8 mouse cellular contexts compared by ENCODE assay signal in the genomic region with DNA sequence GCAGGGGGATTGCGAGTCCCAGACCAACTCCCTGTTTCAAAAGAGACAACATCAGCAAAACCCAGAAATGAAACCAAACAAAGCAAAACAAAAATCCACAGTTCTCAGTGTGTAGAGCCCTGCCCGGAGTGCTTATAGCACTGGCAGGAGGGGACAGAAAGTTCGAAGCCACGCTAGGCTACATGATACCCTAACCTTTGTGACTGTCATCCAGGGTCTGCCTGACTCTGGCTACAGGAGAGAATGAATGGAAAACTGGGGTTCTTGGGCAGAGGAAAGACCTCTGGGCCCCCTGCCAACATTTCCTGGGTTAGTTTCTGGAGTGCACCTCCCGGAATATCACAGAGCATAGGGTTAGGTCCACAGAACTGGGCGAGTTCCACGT. TPM values are rescaled to one million over a fixed set of nuclear protein-coding genes. Genes with fewer than 3 reads are reported as not detected.
A peak's percentile ranks its signal among the peaks of the same experiment; 100 is the strongest.
DNase-seq lines count a peak whose midpoint lies in the region; ATAC-seq and TF ChIP-seq lines count a peak whose summit lies in the region.

No protein-coding gene starts in this region.

- DNase-seq in layer of hippocampus, adult 2 months (ENCODE audit: low spot score in 2 of 2) = no peak
- DNase-seq in layer of hippocampus, postnatal 36 days = no peak
- peak; percentile 76 for DNase-seq in cerebellum, adult 9-10 months
- DNase-seq in limb, embryonic 14.5 days (ENCODE audit: low spot score) = no peak
- no peak for DNase-seq in embryo, embryonic 9.5 days (ENCODE audit: extremely low spot score)
- DNase-seq in embryo, embryonic 11 days = no peak

- no peak for TF ChIP-seq CTCF in layer of hippocampus, adult 2 months (conservative IDR thresholded peaks at IDR 0.05)

- H3K4me3 ChIP-seq in layer of hippocampus, adult 2 months = peak overlapping the region; percentile 74
- peak overlapping the region; percentile 69 to 89 for H3K4me3 ChIP-seq in heart, embryonic 14.5 days (ENCODE audit: control insufficient read depth in 1 of 2, insufficient read depth in 1 of 2, low read depth in 1 of 2, low read length in 2 of 2)
- H3K4me3 ChIP-seq in limb, embryonic 14.5 days (replicated peaks; ENCODE audit: low read length) = peak overlapping the region; percentile 65
- peak overlapping the region; percentile 80 for H3K4me3 ChIP-seq in neural tube, embryonic 13.5 days

- peaks cover 11 to 14% of the 10 kb centered on the region in 2 experiments for H3K4me1 ChIP-seq in heart, embryonic 14.5 days (ENCODE audit: control insufficient read depth in 2 of 2, insufficient read depth in 2 of 2, low read length in 2 of 2)
- H3K4me1 ChIP-seq in limb, embryonic 14.5 days (ENCODE audit: control insufficient read depth, insufficient read depth, low read length) = peaks cover 13% of the 10 kb centered on the region
- H3K4me1 ChIP-seq in neural tube, embryonic 13.5 days (replicated peaks) = peaks cover 29% of the 10 kb centered on the region

- H3K9ac ChIP-seq in heart, embryonic 14.5 days (ENCODE audit: low read length) = peak overlapping the region; percentile 78
- H3K9ac ChIP-seq in limb, embryonic 14.5 days (ENCODE audit: low read depth, low read length, severe bottlenecking) = peak overlapping the region; percentile 67
- peak overlapping the region; percentile 91 for H3K9ac ChIP-seq in neural tube, embryonic 13.5 days

- ATAC-seq in heart, embryonic 14.5 days (ENCODE audit: insufficient number of reproducible peaks, insufficient read depth, low FRiP score, low read depth) = 0 out of 2 replicates have a peak, but pooled peaks have one; percentile 28
- ATAC-seq in limb, embryonic 14.5 days (ENCODE audit: low FRiP score, low read depth) = peak; percentile 23
- peak; percentile 37 for ATAC-seq in neural tube, embryonic 13.5 days (ENCODE audit: low read depth)

- H3K27me3 ChIP-seq in heart, embryonic 14.5 days (ENCODE audit: control insufficient read depth, insufficient read depth, low read length) = no peaks in the 10 kb centered on the region
- no peaks in the 10 kb centered on the region for H3K27me3 ChIP-seq in limb, embryonic 14.5 days (ENCODE audit: control insufficient read depth, insufficient read depth, low read length)
- peaks cover 11% of the 10 kb centered on the region; the same call in 1 of the 2 replicates for H3K27me3 ChIP-seq in neural tube, embryonic 13.5 days

- peaks cover 28% of the 10 kb centered on the region for H3K36me3 ChIP-seq in heart, embryonic 14.5 days (ENCODE audit: control insufficient read depth, insufficient read depth, low read length)
- H3K36me3 ChIP-seq in limb, embryonic 14.5 days (ENCODE audit: control insufficient read depth, insufficient read depth, low read length) = peaks cover 31% of the 10 kb centered on the region
- H3K36me3 ChIP-seq in neural tube, embryonic 13.5 days = peaks cover 31% of the 10 kb centered on the region

- H3K4me2 ChIP-seq in heart, embryonic 14.5 days (ENCODE audit: low read length) = peak overlapping the region; percentile 79
- H3K4me2 ChIP-seq in limb, embryonic 14.5 days (replicated peaks; ENCODE audit: low read depth, low read length, severe bottlenecking) = peak overlapping the region; percentile 69
- peak overlapping the region; percentile 89 for H3K4me2 ChIP-seq in neural tube, embryonic 13.5 days

- no peaks in the 10 kb centered on the region for H3K9me3 ChIP-seq in heart, embryonic 14.5 days (ENCODE audit: control insufficient read depth, low read length)
- H3K9me3 ChIP-seq in limb, embryonic 14.5 days (ENCODE audit: control insufficient read depth, low read length) = no peaks in the 10 kb centered on the region
- no peaks in the 10 kb centered on the region for H3K9me3 ChIP-seq in neural tube, embryonic 13.5 days

- no peak for TF ChIP-seq POLR2A in limb, embryonic 14.5 days (IDR thresholded peaks at IDR 0.05; ENCODE audit: borderline replicate concordance, extremely low read depth, insufficient read depth, insufficient read length)

- H3K27ac ChIP-seq in layer of hippocampus, adult 2 months = peak overlapping the region; percentile 98
- peak overlapping the region; percentile 90 to 94 for H3K27ac ChIP-seq in heart, embryonic 14.5 days (replicated peaks in 1 of 2; ENCODE audit: control insufficient read depth in 1 of 2, insufficient read depth in 1 of 2, low read depth in 2 of 2, low read length in 2 of 2)
- H3K27ac ChIP-seq in limb, embryonic 14.5 days (replicated peaks; ENCODE audit: low read depth, low read length) = peak overlapping the region; percentile 85
- H3K27ac ChIP-seq in neural tube, embryonic 13.5 days (replicated peaks) = peak overlapping the region; percentile 91

- 52% methylated on average over 7 of the region's 7 CpGs for WGBS in heart, embryonic 14.5 days
- WGBS in limb, embryonic 14.5 days = 48% methylated on average over 7 of the region's 7 CpGs
- 69% methylated on average over 7 of the region's 7 CpGs for WGBS in neural tube, embryonic 13.5 days

RNA-seq across cellular contexts. Expression of gene Sirt6, which starts 0.2 kb away (rescaled TPM):
- total RNA-seq in layer of hippocampus, adult 2 months (2021) = 10 to 100 TPM; 29.7 to 31.4 TPM
- total RNA-seq in layer of hippocampus, postnatal 36 days (2021) = 10 to 100 TPM; 26.2 to 27.9 TPM
- polyA plus RNA-seq in heart, embryonic 14.5 days (2014; fragmentation: Nextera tagmentation; extraction: Ambion mirVana) = 22.5 and 23.9 TPM in 2 replicates
- polyA plus RNA-seq in limb, embryonic 14.5 days (2012; rRNA removed) = 70.7 and 92.4 TPM in 2 replicates
- polyA plus RNA-seq in limb, embryonic 14.5 days (2014; fragmentation: Nextera tagmentation; extraction: Ambion mirVana) = 39.5 and 40.7 TPM in 2 replicates
- polyA plus RNA-seq in neural tube, embryonic 13.5 days (2015; fragmentation: Nextera tagmentation; extraction: Ambion mirVana) = 56.2 and 57.6 TPM in 2 replicates

RNA-seq across cellular contexts. Expression of gene Ankrd24, which starts 0.5 kb away (rescaled TPM):
- total RNA-seq in layer of hippocampus, adult 2 months (2021) = 10 to 100 TPM; 33.6 to 38.6 TPM
- total RNA-seq in layer of hippocampus, postnatal 36 days (2021) = 10 to 100 TPM; 31.6 to 41.0 TPM
- polyA plus RNA-seq in heart, embryonic 14.5 days (2014; fragmentation: Nextera tagmentation; extraction: Ambion mirVana) = 8.1 and 9.0 TPM in 2 replicates
- polyA plus RNA-seq in limb, embryonic 14.5 days (2012; rRNA removed) = 79.9 and 100 TPM in 2 replicates
- polyA plus RNA-seq in limb, embryonic 14.5 days (2014; fragmentation: Nextera tagmentation; extraction: Ambion mirVana) = 5.3 and 9.6 TPM in 2 replicates
- polyA plus RNA-seq in neural tube, embryonic 13.5 days (2015; fragmentation: Nextera tagmentation; extraction: Ambion mirVana) = 10.6 and 11.8 TPM in 2 replicates

RNA-seq across cellular contexts. Expression of gene Gm10778, which starts 21.0 kb away (rescaled TPM):
- 1 to 10 TPM; 3.6 to 5.0 TPM for total RNA-seq in layer of hippocampus, adult 2 months (2021)
- total RNA-seq in layer of hippocampus, postnatal 36 days (2021) = 1 to 10 TPM; 3.8 to 4.9 TPM
- polyA plus RNA-seq in heart, embryonic 14.5 days (2014; fragmentation: Nextera tagmentation; extraction: Ambion mirVana) = 3.0 and 3.3 TPM in 2 replicates
- 2.1 and 2.8 TPM in 2 replicates for polyA plus RNA-seq in limb, embryonic 14.5 days (2012; rRNA removed)
- 3.8 TPM in 2 replicates for polyA plus RNA-seq in limb, embryonic 14.5 days (2014; fragmentation: Nextera tagmentation; extraction: Ambion mirVana)
- polyA plus RNA-seq in neural tube, embryonic 13.5 days (2015; fragmentation: Nextera tagmentation; extraction: Ambion mirVana) = 6.6 and 9.2 TPM in 2 replicates

RNA-seq across cellular contexts. Expression of gene BC025920, which starts 21.8 kb away (rescaled TPM):
- 1 to 10 TPM; 4.2 to 5.0 TPM for total RNA-seq in layer of hippocampus, adult 2 months (2021)
- 1 to 10 TPM; 3.6 to 3.9 TPM for total RNA-seq in layer of hippocampus, postnatal 36 days (2021)
- 0.35 and 0.84 TPM in 2 replicates for polyA plus RNA-seq in heart, embryonic 14.5 days (2014; fragmentation: Nextera tagmentation; extraction: Ambion mirVana)
- 3.8 and 4.0 TPM in 2 replicates for polyA plus RNA-seq in limb, embryonic 14.5 days (2012; rRNA removed)
- polyA plus RNA-seq in limb, embryonic 14.5 days (2014; fragmentation: Nextera tagmentation; extraction: Ambion mirVana) = 0.58 and 0.78 TPM in 2 replicates
- 2.5 and 3.3 TPM in 2 replicates for polyA plus RNA-seq in neural tube, embryonic 13.5 days (2015; fragmentation: Nextera tagmentation; extraction: Ambion mirVana)

RNA-seq across cellular contexts. Expression of gene Tle6, which starts 27.0 kb away (rescaled TPM):
- 1 to 10 TPM; 4.1 to 5.0 TPM for total RNA-seq in layer of hippocampus, adult 2 months (2021)
- 1 to 10 TPM; 1.3 to 3.0 TPM for total RNA-seq in layer of hippocampus, postnatal 36 days (2021)
- polyA plus RNA-seq in heart, embryonic 14.5 days (2014; fragmentation: Nextera tagmentation; extraction: Ambion mirVana) = 30.7 and 35.3 TPM in 2 replicates
- polyA plus RNA-seq in limb, embryonic 14.5 days (2012; rRNA removed) = 24.2 and 28.0 TPM in 2 replicates
- 9.2 and 16.6 TPM in 2 replicates for polyA plus RNA-seq in limb, embryonic 14.5 days (2014; fragmentation: Nextera tagmentation; extraction: Ambion mirVana)
- 4.9 and 6.2 TPM in 2 replicates for polyA plus RNA-seq in neural tube, embryonic 13.5 days (2015; fragmentation: Nextera tagmentation; extraction: Ambion mirVana)
